Mouse (Mus musculus): ENCODE data around the gene Smim12.

DNA sequence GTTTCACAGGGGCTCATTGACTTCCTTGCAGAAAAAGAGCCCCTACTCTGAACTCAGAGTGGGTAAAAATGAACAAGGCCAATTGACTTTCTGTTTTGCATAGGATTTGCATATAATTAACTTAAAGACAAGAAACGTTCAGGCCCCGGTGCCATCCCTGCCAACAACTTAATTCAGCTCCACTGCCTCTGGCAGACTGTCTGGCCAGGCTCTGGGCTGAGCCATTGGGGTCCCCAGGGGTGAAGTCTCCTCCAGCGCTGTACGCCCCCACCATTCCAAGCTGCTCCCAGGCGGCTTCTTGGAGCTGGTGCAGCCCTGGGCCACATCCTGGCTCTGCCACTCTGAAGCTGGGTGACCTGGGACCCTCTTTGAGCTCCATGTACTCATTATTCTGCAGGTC lies 11.0 kb upstream of the Smim12 start:
- TF ChIP-seq CTCF (IDR thresholded peaks at IDR 0.05; ENCODE audit: extremely low read depth, insufficient read depth, low read length) (no peak), POLR2A (IDR thresholded peaks at IDR 0.05; ENCODE audit: extremely low read depth, insufficient read depth, low read length) (no peak)

Measured in cortical plate, adult 2 months (tissue).